Mouse (Mus musculus) embryo, embryonic 10 days (tissue): ENCODE results near the gene H2afx.
"Not testable (repeated sequence)": the region's sequence is repeated elsewhere in the genome, so short reads cannot be mapped to it uniquely, and the experiment has no call there.

Experiments used
- DNase-seq: peaks from one replicate; pipeline ENCODE4 v3.0.0-alpha.2; 2015; ENCODE audit warnings: low spot score

The H2afx gene

GRCm38 (mm10) chr9:44318826-44319095 is 15.7 kb upstream of the H2afx start:
- no peak for DNase-seq

GRCm38 (mm10) chr9:44319105-44319886 is 15.2 kb upstream of the H2afx start:
- DNase-seq: peak; percentile 33

DNA sequence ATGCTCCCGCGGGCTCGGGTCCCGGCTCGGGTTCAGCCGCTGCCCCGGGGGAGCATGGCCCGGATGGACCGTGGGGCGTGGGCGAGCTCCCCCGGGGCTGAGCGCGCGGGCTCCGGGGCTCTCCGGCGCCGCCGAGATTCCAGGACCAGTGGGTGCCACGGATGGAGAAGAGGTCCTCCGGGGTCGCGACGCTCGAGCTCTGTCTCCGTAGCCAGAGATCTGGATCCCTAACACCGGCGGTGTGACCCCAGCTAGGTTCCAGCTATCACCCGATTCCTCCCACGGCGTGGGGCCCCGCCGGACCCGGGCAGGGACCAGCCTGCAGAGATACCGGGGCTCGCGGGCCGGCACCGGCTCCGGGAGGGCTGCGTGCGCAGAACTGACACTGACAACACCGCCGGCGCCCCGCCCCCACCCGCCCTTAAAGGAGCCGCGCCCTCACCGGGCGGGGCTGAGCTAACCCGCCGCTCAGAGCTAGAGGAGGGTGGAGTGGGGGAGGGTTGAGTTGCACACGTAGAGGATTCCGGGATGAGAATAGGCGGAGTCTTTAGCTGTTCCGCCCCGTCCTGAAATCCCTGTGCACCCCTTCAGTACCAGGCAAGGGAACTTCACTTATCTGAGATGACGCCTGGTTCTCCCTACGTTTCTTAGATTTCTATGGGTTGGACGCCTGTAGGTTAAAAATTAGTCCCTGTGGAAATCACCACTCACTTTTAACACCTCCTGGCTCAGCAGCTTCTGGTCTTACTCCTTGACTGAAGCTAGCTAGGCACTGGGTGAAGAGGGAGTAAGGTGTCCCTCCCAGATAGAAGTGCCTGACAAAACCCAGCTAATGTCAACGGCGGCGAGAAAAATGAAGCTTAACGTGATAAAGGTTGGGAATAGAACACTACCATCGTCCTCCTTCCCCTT is 14.4 kb upstream of the H2afx start, which contains the start of gene C2cd2l:
Gene C2cd2l (minus strand): TSS at position 399 of the 912 bp plus-strand sequence.
- peak; percentile 96 for DNase-seq

DNA sequence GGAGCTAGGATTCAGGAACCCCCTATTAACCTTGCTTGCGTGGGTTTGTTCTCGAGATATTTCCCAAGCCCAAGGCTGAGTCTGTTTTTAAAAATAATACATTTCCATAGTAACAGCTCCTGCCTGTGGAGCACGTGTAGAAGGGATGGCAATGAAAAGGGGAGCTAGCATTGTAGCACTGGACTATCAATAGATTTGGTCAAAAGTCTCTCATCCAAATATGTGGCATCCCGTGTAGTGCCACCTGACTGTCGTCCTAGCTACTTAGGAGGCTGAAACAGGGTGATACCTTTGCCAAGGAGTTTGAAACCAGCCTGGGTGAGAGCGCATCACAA is 13.7 kb upstream of the H2afx start:
- no peak for DNase-seq

DNA sequence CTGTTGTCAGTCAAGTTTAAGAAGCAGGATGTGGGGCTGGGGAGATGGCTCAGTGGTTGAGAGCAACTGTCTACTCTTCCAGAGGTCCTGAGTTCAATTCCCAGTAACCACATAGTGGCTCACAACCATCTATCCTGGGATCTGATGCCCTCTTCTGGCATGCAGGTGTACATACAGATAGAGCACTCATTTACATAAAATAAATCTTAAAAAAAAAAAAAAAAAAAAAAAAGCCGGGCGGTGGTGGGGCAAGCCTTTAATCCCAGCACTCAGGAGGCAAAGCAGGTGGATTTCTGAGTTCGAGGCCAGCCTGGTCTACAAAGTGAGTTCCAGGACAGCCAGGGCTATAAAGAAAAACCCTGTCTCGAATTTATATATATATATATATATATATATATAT is 10.8 kb upstream of the H2afx start:
- DNase-seq: not testable (repeated sequence)

GRCm38 (mm10) chr9:44324147-44324546 is 10.3 kb upstream of the H2afx start:
- DNase-seq: no peak

- not testable (repeated sequence) for DNase-seq
These were observed 9.3 kb upstream of the H2afx start for GRCm38 (mm10) chr9:44325032-44325767.

DNA sequence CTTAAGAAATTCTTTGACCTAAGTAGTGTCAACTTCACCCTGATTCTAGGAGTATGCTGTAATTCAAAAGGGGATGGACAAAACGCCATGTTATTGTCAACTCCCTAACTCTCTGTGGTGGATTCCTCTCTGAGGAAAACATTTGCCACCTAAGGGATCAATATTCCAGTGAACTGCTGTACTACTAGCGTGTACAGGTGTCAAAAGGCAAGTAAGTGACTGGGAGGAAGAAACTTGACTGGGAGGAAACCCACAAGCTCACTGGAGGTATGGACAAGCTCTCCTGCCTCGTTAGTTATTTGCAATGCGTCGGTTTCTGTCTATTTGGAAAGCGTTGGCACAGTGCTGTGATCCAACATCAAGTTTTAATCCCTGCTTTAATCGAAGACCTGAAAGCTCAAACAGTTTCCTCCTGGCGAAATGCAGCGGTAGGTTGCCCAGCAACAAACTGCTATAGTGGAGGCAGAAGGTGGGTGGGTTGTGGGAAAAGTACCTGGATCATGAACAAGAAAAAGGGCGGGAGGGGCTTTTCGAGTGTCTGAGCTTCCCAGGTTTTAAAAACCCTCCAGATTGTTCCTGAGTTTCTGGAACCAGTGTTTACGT is 8.6 kb upstream of the H2afx start, which contains the start of gene Dpagt1:
Gene Dpagt1 (plus strand): TSS at position 252 of the 603 bp plus-strand sequence.
- DNase-seq: no peak

GRCm38 (mm10) chr9:44326371-44327063 is 8.0 kb upstream of the H2afx start:
- DNase-seq: peak; percentile 93

DNA sequence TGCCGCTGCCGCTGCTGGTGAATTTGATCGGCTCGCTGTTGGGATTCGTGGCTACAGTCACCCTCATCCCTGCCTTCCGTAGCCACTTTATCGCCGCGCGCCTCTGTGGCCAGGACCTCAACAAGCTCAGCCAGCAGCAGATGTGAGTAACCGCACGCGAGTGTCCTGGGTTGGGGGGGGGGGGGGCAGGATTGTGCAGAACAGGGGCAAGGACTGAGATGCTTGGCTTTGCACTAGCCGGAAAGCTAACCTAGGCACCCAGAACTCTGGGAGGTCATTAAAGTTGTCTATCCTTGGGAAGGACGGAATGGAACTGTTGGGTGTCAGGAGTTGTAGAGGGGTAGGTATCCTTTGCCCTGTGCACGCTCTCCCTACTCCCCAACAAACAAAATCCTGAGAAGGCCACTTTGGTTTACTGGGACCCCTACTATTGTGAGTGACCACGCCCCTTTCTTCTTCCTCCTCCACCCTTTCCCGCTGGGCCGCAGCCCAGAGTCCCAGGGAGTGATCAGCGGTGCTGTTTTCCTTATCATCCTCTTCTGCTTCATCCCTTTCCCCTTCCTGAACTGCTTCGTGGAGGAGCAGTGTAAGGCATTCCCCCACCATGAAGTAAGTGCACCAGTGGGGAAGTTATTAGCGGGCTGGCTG is 7.3 kb upstream of the H2afx start:
- peak; percentile 78 for DNase-seq

GRCm38 (mm10) chr9:44327926-44328325 is 6.6 kb upstream of the H2afx start:
- no peak for DNase-seq

GRCm38 (mm10) chr9:44330736-44331135 is 3.8 kb upstream of the H2afx start:
- DNase-seq: no peak

GRCm38 (mm10) chr9:44332918-44333638 is 1.4 kb upstream of the H2afx start:
- DNase-seq: no peak

- peak; percentile 62 for DNase-seq
These were observed 1.0 kb downstream of the H2afx start for GRCm38 (mm10) chr9:44335331-44336092.

- peak; percentile 20 for DNase-seq
These were observed 1.6 kb downstream of the H2afx start for GRCm38 (mm10) chr9:44336093-44336406.

- DNase-seq: not testable (repeated sequence)
These were observed 2.0 kb downstream of the H2afx start for GRCm38 (mm10) chr9:44336513-44336912.

GRCm38 (mm10) chr9:44336964-44337363 is 2.5 kb downstream of the H2afx start:
- peak; percentile 24 for DNase-seq

GRCm38 (mm10) chr9:44337436-44338169 is 3.1 kb downstream of the H2afx start:
- DNase-seq: peak; percentile 19

DNA sequence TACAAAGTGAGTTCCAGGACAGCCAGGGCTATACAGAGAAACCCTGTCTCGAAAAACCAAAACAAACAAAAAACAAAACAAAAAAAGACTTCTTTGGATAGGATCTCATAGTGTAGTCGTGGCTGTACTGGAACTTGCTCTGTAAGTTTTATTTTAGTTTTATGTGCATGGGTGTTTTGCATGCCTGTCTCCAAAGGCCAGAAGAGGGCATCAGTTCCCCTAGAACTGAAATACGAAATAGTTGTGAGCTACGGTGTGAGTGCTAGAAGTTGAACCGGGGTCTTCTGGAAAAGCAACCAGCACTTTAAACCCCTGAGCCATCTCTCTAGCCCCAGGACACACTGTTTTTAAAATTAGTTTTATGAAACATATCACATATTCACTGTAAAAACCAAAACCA is 4.1 kb downstream of the H2afx start:
- DNase-seq: no peak
